ENCODE assay signal across 18 mouse cellular contexts in genomic region chr3:105209164-105209563, GRCm38 (mm10).
DNase-seq lines count a peak whose midpoint lies in the region; ATAC-seq lines count a peak whose summit lies in the region.
"Had no signal": no experiment of that assay in that cellular context is flagged by ENCODE, and none has a peak within 500 bp of the region (broad histone marks: within the 10 kb centered on the region; RNA-seq: fewer than 3 reads in every experiment).

No protein-coding gene starts in this region.

- no peak overlapping the region for H3K4me2 ChIP-seq in neural tube, embryonic 15.5 days
- H3K4me2 ChIP-seq: forebrain, embryonic 12.5 days; heart, embryonic 12.5 days; midbrain, embryonic 13.5 days had no signal

- no peak overlapping the region for H3K27ac ChIP-seq in neural tube, embryonic 15.5 days (replicated peaks)
- H3K27ac ChIP-seq in limb, embryonic 10.5 days, result peak overlapping the region; percentile 63
- H3K27ac ChIP-seq: forebrain, embryonic 12.5 days; macrophage; midbrain, embryonic 13.5 days had no signal

- H3K9me3 ChIP-seq in neural tube, embryonic 15.5 days (replicated peaks), result no peaks in the 10 kb centered on the region
- no peaks in the 10 kb centered on the region for H3K9me3 ChIP-seq in limb, embryonic 10.5 days (replicated peaks)
- H3K9me3 ChIP-seq: forebrain, embryonic 12.5 days; G1E; heart, embryonic 12.5 days; midbrain, embryonic 13.5 days had no signal

- no peak for ATAC-seq in neural tube, embryonic 15.5 days (ENCODE audit: low FRiP score)
- ATAC-seq: CD4-positive, CD25-positive, alpha-beta regulatory T cell, adult 4 months; midbrain, embryonic 13.5 days had no signal

- H3K9ac ChIP-seq in neural tube, embryonic 15.5 days (replicated peaks), result no peak overlapping the region
- H3K9ac ChIP-seq: forebrain, embryonic 12.5 days; heart, embryonic 12.5 days; midbrain, embryonic 13.5 days had no signal

- H3K36me3 ChIP-seq in neural tube, embryonic 15.5 days, result no peaks in the 10 kb centered on the region
- H3K36me3 ChIP-seq in limb, embryonic 10.5 days, result no peaks in the 10 kb centered on the region
- H3K36me3 ChIP-seq: forebrain, embryonic 12.5 days; G1E; heart, embryonic 12.5 days; midbrain, embryonic 13.5 days had no signal

- H3K4me3 ChIP-seq in neural tube, embryonic 15.5 days (replicated peaks), result no peak overlapping the region
- H3K4me3 ChIP-seq in limb, embryonic 10.5 days, result no peak overlapping the region
- H3K4me3 ChIP-seq: forebrain, embryonic 12.5 days; heart, embryonic 12.5 days; midbrain, embryonic 13.5 days; myocyte had no signal

- no peaks in the 10 kb centered on the region for H3K27me3 ChIP-seq in neural tube, embryonic 15.5 days (replicated peaks)
- H3K27me3 ChIP-seq in limb, embryonic 10.5 days (ENCODE audit: low read depth, poor library complexity, severe bottlenecking), result peaks cover 6% of the 10 kb centered on the region; the same call in 1 of the 2 replicates
- H3K27me3 ChIP-seq: forebrain, embryonic 12.5 days; heart, embryonic 12.5 days; midbrain, embryonic 13.5 days had no signal

- DNase-seq in neural tube, embryonic 10.5 days (ENCODE audit: extremely low spot score, low spot score), result peak; percentile 39
- DNase-seq in embryo, embryonic 9.5 days (ENCODE audit: extremely low spot score), result peak; percentile 32
- DNase-seq in limb, embryonic 10.5 days (ENCODE audit: low spot score), result peak; percentile 77
- no peak for DNase-seq in urinary bladder, adult 18-20 months (ENCODE audit: low spot score in 2 of 2)
- DNase-seq in heart, adult 9 months (ENCODE audit: low spot score in 2 of 2), result no peak
- DNase-seq in right cerebral cortex, postnatal 10 days (ENCODE audit: low spot score in 2 of 2), result no peak
- DNase-seq: cerebellum, postnatal 14 days; kidney, adult 9 months; lung, adult 2 months; right cerebral cortex, adult 18-20 months had no signal

- 59% methylated on average over 5 of the region's 5 CpGs for WGBS in neural tube, embryonic 15.5 days
- whole genome bisulfite sequencing in limb, embryonic 10.5 days, result 23% methylated on average over 5 of the region's 5 CpGs

- H3K4me1 ChIP-seq in neural tube, embryonic 15.5 days, result no peaks in the 10 kb centered on the region
- peaks cover 33% of the 10 kb centered on the region for H3K4me1 ChIP-seq in limb, embryonic 10.5 days
- H3K4me1 ChIP-seq: forebrain, embryonic 12.5 days; midbrain, embryonic 13.5 days had no signal

Comparison
In these comparisons a context has a peak if more than half of its experiments do, and no peak if none do; other contexts are left out.
1. DNase-seq: peak in neural tube, embryonic 10.5 days (single experiment), embryo, embryonic 9.5 days (single experiment) and limb, embryonic 10.5 days (single experiment); none in urinary bladder, adult 18-20 months (0 of 2), heart, adult 9 months (0 of 2) and right cerebral cortex, postnatal 10 days (0 of 2).